Mouse (Mus musculus) spleen, adult 2 months (tissue): ENCODE measurements at regions not wholly inside any gene's neighbourhood (a gene's known extent, or its start where the extent isn't known, plus 50 kb on each side); places are given as distances from the start of the nearest gene placed in this dataset.

Source experiments
- CTCF ChIP-seq: fragments of 200-500 bp; IDR thresholded peaks from 2 replicates; pipeline ENCODE4 v1.5.1; 2011; ENCODE audit warnings: mild to moderate bottlenecking, inconsistent platforms; ENCODE audit not compliant: insufficient read depth, insufficient read length, insufficient replicate concordance; ENCODE audit errors: extremely low read depth
- POLR2A ChIP-seq: fragments of 200-500 bp; IDR thresholded peaks from 2 replicates; pipeline ENCODE4 v1.6.1; 2011; ENCODE audit warnings: low read depth, low read length, inconsistent platforms

GRCm38 (mm10) chr6:103140851-103141250 is 369.5 kb upstream of the Chl1 start:
- TF ChIP-seq CTCF (no peak), POLR2A (no peak)
